Mouse (Mus musculus) cerebellum, adult 9-10 months (tissue): ENCODE measurements around the gene Gm3015.
"Not testable (repeated sequence)": the region's sequence is repeated elsewhere in the genome, so short reads cannot be mapped to it uniquely, and the experiment has no call there.

Experiments used
- DNase-seq: peaks from one replicate; pipeline ENCODE4 v3.0.0; 2022

Gene Gm3015

GRCm38 (mm10) chr14:42768721-42769120 lies at the start of gene Gm3015:
Gene Gm3015 (minus strand): TSS chr14:42768821.
- DNase-seq: not testable (repeated sequence)

GRCm38 (mm10) chr14:42797887-42798286 lies 29.3 kb upstream of the Gm3015 start, which contains the start of gene Gm10377:
Gene Gm10377 (minus strand): TSS chr14:42797987.
- DNase-seq: not testable (repeated sequence)
